Mouse (Mus musculus) B cell, adult 2 months (primary cell): ENCODE measurements around the gene Aqp3.
"Not testable (repeated sequence)": the region's sequence is repeated elsewhere in the genome, so short reads cannot be mapped to it uniquely, and the experiment has no call there.

Experiments used
- DNase-seq, 2 experiments: peaks; one replicate each; pipeline ENCODE4 v3.0.0; 2022

Gene Aqp3

GRCm38 (mm10) chr4:41100986-41101385, 3.0 kb upstream of the Aqp3 start:
- DNase-seq: no peak

- no peak for DNase-seq
Observed at GRCm38 (mm10) chr4:41098577-41098951, 581 bp upstream of the Aqp3 start.

DNA sequence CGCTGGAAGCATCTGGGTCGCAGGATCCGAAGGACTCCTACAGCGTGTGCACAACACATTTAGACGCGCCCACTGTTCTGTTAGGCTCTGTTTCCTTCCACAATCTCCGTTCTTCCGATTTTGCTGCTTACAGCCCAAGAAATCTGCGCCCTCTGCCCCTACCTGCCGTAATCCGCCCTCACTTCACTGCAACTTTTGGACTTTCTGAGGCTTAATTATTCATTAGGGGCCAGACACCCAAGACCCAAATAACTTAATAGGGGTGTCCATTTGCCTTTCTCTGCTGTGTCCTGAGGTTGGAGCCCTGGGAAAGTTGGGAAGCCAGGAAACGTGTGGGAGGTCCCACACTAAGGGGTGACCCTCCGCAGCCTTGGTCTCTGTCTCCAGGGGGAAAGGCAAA, 602 bp downstream of the Aqp3 start:
- DNase-seq: no peak

- no peak for DNase-seq
Observed at GRCm38 (mm10) chr4:41096794-41097193, 1.2 kb downstream of the Aqp3 start.

DNA sequence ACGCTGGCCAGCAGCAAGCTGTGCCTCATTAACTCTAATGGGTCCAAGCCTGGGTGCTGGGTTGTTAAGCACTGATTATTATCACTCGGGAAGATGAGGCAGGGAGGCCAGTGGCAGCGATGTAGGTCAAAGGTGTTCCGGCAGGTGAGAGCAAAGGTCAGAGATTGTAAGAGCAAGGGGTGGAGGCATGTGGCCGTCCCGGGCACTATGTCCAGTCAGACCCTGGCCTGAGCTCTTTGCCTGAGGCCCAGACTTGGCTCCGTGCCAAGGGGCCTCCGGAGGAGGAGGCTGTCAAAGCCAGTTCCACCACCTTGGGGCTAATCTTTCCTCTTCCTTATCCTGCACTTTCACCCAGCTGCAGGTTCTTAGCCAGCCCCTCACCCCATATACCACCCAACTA, 1.8 kb downstream of the Aqp3 start:
- no peak for DNase-seq

DNA sequence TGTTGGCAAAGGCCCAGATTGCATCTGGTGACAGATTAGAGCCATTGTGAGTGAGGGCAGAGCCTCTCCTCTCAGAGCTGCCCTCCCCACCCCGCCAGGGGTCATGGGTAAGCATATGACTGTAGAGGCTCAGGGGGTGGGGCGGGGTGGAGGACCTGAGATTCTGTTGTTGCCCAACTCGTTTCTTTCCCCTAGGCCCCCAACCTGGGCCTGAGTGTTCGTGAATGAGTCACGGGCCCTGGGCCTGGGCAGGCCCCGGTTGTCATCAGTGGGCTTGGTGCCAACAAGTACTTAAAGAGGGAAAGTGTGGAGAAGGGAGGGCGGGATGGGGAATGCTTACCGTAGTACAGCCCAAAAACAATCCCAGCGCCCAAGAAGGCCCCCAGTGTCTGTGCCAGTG, 3.6 kb downstream of the Aqp3 start:
- no peak for DNase-seq

DNA sequence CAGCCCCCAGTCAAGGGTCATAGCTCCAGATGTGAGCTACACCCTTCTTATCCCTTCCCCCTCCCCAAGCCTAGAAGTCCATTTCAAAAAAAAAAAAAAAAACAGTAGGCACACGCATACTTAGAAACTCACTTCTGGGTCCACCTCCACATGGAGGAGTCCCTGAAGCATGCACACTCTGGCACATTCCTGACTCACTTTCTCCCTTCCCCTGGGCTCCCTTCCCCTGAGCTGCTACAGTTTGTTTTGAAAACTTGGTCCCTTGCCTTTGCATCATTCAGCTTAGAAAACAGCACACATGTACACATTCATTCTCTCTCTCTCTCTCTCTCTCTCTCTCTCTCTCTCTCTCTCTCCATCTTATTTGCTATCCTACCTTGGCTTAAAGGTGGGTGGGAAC, 5.0 kb downstream of the Aqp3 start:
- no peak for DNase-seq

DNA sequence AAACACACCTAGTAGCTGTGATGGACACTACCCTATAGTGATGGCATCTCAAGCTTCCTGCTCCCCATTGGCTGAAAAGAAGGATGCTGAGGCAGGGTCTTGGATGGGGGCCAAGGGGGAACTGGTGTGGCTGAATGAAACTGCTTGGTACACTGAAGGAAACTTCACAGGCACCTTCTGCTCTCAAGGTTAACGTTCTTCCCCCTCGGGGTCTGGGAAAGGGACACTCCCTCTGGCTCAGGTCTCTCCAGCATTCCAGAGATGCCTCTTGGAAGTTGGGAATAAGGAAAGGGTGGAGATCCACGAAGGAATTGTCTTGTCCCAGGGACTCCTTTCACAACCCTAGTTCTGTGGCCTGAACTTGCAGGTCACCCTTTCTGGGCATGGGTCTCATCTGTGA, 6.6 kb downstream of the Aqp3 start:
- no peak for DNase-seq

DNA sequence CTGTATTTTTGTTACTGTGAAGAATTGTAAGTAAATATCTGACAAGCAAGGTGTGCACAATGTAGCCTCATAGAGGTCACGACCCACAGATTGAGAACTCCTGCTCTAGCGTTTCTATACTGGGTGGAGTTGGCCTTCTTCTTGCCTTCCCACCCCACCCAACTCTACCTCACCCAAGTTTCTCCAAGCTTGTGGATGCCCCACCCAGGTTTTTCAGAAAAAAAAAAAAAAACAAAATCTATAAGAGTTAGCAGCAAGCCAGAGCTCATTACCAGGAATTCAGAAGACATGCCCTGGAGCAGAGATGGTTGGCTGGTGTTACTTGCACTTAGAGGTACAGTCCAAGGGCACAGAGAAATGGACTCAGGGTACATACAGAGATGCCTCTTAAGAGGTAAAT, 8.3 kb downstream of the Aqp3 start:
- no peak for DNase-seq

DNA sequence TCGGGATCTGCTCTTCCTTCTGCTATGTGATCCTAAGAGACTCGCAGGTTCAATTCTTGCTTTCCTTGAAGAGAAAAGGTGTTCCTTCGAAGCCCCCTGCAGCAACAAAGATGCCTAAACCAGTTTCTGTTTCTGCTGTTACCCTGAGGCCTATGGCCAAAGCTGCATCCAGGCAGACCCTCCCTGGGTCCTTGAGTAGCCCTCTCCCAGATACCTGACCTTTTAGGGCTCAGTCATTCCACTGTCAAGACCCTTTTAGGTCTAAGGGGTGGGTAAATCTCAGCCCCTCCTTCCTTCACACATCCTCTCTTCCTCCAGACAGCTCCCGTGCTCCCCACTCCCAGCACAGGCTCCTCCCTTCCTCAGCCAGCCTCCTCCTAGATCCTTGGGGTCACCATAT, 8.8 kb downstream of the Aqp3 start:
- DNase-seq: no peak

GRCm38 (mm10) chr4:41087459-41088298, 10.3 kb downstream of the Aqp3 start:
- DNase-seq: no peak

DNA sequence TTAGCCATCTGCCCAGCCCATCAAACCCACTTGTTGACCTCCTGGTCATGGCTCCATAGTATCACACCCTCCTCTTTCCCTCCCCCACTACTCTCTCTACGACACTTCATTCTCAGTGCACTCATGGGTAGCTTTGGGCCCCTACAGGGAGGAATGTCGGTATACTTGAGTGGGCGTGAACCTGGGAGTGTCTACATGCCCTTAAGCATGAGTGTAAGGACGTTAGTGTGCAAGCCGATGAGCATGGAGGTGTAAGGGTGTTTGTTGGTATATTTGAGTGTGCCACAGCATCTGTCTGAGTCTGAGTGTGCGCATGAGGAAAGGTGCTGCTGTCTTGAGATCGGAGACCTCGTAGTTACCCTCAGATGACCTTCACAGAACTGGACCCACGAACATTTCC, 11.0 kb downstream of the Aqp3 start:
- no peak for DNase-seq

GRCm38 (mm10) chr4:41084819-41085218, 13.2 kb downstream of the Aqp3 start:
- DNase-seq: no peak

- not testable (repeated sequence) for DNase-seq
Observed at GRCm38 (mm10) chr4:41082803-41083202, 15.2 kb downstream of the Aqp3 start.

- no peak for DNase-seq
Observed at GRCm38 (mm10) chr4:41081733-41082132, 16.2 kb downstream of the Aqp3 start.

- no peak for DNase-seq
Observed at GRCm38 (mm10) chr4:41078726-41079125, 19.3 kb downstream of the Aqp3 start.

- no peak for DNase-seq
Observed at GRCm38 (mm10) chr4:41074461-41074860, 23.5 kb downstream of the Aqp3 start.

DNA sequence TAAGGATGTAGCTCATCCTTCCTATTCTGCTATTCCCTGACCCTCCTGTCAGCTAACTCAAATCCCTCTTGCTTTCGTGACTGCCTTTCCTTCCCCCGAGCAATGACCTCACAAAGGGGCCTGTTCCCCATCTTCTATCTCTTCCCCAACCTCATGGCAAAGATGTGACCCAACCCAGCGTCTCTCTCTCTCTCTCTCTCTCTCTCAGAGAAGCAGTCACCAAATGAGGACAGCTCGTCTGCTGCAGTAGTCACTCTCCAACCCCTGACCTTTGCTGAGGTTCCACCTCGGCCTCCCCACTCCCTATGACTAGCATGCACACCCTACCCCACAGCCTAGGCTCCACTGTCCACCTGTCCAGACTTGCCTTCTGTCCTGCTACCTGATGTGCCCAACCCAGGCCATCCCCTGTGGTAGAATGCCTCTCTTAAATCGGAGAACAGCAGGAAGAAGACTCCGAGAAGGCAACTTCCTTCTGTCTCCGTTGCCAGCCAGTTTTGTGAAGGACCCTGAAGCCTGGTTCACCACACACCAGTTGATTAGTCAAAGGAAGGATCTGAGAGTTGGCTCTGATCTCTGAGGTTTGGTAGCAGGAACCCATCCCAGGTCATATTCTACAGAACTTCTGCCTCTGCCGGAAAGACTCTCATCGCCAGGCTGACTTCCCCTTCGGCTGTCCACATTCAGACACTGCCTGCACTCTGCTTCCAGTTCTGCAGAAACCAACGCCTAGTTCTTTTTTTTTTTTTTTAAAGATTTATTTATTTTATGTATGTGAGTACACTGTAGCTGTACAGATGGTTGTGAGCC, 24.8 kb downstream of the Aqp3 start:
- DNase-seq: no peak

- DNase-seq: no peak
Observed at GRCm38 (mm10) chr4:41071500-41072429, 26.2 kb downstream of the Aqp3 start.

GRCm38 (mm10) chr4:41065196-41065595, 32.8 kb downstream of the Aqp3 start:
- no peak for DNase-seq

- peak; percentile 52 to 55 for DNase-seq
Observed at GRCm38 (mm10) chr4:41063894-41064673, 33.9 kb downstream of the Aqp3 start.

GRCm38 (mm10) chr4:41063351-41063750, 34.6 kb downstream of the Aqp3 start:
- DNase-seq: no peak
